Mouse (Mus musculus) limb, embryonic 10.5 days (tissue): ENCODE results near the gene Zfp638. TPM values are rescaled to one million over a fixed set of nuclear protein-coding genes. Genes with fewer than 3 reads are reported as not detected.
A peak's percentile ranks its signal among the peaks of the same experiment; 100 is the strongest.

Source experiments
- DNase-seq: peaks from one replicate; pipeline ENCODE4 v3.0.0-alpha.2; 2017; ENCODE audit warnings: low spot score
- H3K27ac ChIP-seq: fragments of 300-500 bp; sonication (generic); 2 replicates; pipeline ENCODE4 v1.5.1; 2016; ENCODE audit warnings: mild to moderate bottlenecking
- H3K27me3 ChIP-seq: fragments of 300-500 bp; sonication (generic); 2 replicates; pipeline ENCODE4 v1.6.1; 2016; ENCODE audit warnings: low read depth, mild to moderate bottlenecking; ENCODE audit not compliant: poor library complexity, severe bottlenecking
- H3K36me3 ChIP-seq: fragments of 300-500 bp; sonication (generic); 2 replicates; pipeline ENCODE4 v1.6.1; 2016; ENCODE audit warnings: mild to moderate bottlenecking, moderate library complexity
- H3K4me1 ChIP-seq: fragments of 300-500 bp; sonication (generic); 2 replicates; pipeline ENCODE4 v1.6.1; 2016
- H3K4me3 ChIP-seq: fragments of 300-500 bp; sonication (generic); 2 replicates; pipeline ENCODE4 v1.5.1; 2016; ENCODE audit warnings: mild to moderate bottlenecking, moderate library complexity
- H3K9me3 ChIP-seq: fragments of 300-500 bp; sonication (generic); replicated peaks from 2 replicates; pipeline ENCODE4 v1.6.1; 2016; ENCODE audit warnings: mild to moderate bottlenecking
- WGBS: fragments of 180-500 bp; shearing (Covaris S2); methylation state at CpG from one replicate; pipeline ENCODE4 v1.1.7; 2016; 5-methylcytosine and 5-hydroxymethylcytosine counted together
- polyA plus RNA-seq: library from polyadenylated mRNA; unstranded; fragments of >200 nt; fragmentation: Nextera tagmentation; extraction: Ambion mirVana; gene quantifications from 2 replicates; pipeline ENCODE4 v1.2.1, GENCODE M21; 2016

Gene Zfp638
- polyA plus RNA-seq, 1 experiment from 2014 or later = 69.6 TPM

GRCm38 (mm10) chr6:83893584-83893983 is 26.7 kb downstream of the Zfp638 start:
- Histone ChIP-seq H3K4me1 (no peaks in the 10 kb centered on the region), H3K4me3 (no peak overlapping the region), H3K9me3 (no peaks in the 10 kb centered on the region), H3K36me3 (no peaks in the 10 kb centered on the region), H3K27ac (no peak overlapping the region), H3K27me3 (no peaks in the 10 kb centered on the region)
- DNase-seq = no peak
- WGBS = 96% methylated on average over 1 of the region's 1 CpGs

GRCm38 (mm10) chr6:83899142-83899541 is 32.2 kb downstream of the Zfp638 start:
- Histone ChIP-seq H3K9me3 (no peaks in the 10 kb centered on the region), H3K27ac (no peak overlapping the region)
- WGBS = 74% methylated on average over 4 of the region's 4 CpGs

GRCm38 (mm10) chr6:83905276-83905675 is 38.4 kb downstream of the Zfp638 start:
- Histone ChIP-seq H3K4me3 (no peak overlapping the region), H3K27ac (no peak overlapping the region), H3K36me3 (no peaks in the 10 kb centered on the region), H3K4me1 (no peaks in the 10 kb centered on the region), H3K9me3 (no peaks in the 10 kb centered on the region), H3K27me3 (no peaks in the 10 kb centered on the region)
- 78% methylated on average over 1 of the region's 1 CpGs for whole genome bisulfite sequencing
- DNase-seq = no peak

More at GRCm38 (mm10) chr6:83899142-83899541, 32.2 kb downstream of the Zfp638 start:
- no peaks in the 10 kb centered on the region for H3K4me1 ChIP-seq
- no peaks in the 10 kb centered on the region for H3K36me3 ChIP-seq
- no peak for DNase-seq
- H3K4me3 ChIP-seq = no peak overlapping the region
- H3K27me3 ChIP-seq = no peaks in the 10 kb centered on the region

GRCm38 (mm10) chr6:83906659-83907058 is 39.8 kb downstream of the Zfp638 start:
- no peaks in the 10 kb centered on the region for H3K27me3 ChIP-seq
- H3K4me3 ChIP-seq = no peak overlapping the region
- no peak for DNase-seq
- H3K36me3 ChIP-seq = no peaks in the 10 kb centered on the region
- H3K27ac ChIP-seq = no peak overlapping the region
- no peaks in the 10 kb centered on the region for H3K4me1 ChIP-seq
- H3K9me3 ChIP-seq = no peaks in the 10 kb centered on the region

GRCm38 (mm10) chr6:83908386-83908785 is 41.5 kb downstream of the Zfp638 start:
- H3K27ac ChIP-seq = no peak overlapping the region
- no peaks in the 10 kb centered on the region for H3K9me3 ChIP-seq
- 29% methylated on average over 4 of the region's 4 CpGs for WGBS
- no peaks in the 10 kb centered on the region for H3K27me3 ChIP-seq
- no peak for DNase-seq
- H3K36me3 ChIP-seq = no peaks in the 10 kb centered on the region
- H3K4me3 ChIP-seq = no peak overlapping the region
- no peaks in the 10 kb centered on the region for H3K4me1 ChIP-seq

- no peaks in the 10 kb centered on the region for H3K36me3 ChIP-seq
- H3K27me3 ChIP-seq = no peaks in the 10 kb centered on the region
- no peak overlapping the region for H3K27ac ChIP-seq
- WGBS = 45% methylated on average over 4 of the region's 4 CpGs
- peak overlapping the region; percentile 99; the same call in 1 of the 2 replicates for H3K4me3 ChIP-seq
- H3K4me1 ChIP-seq = no peaks in the 10 kb centered on the region
- no peak for DNase-seq
- no peaks in the 10 kb centered on the region for H3K9me3 ChIP-seq
These were observed 46.8 kb downstream of the Zfp638 start for GRCm38 (mm10) chr6:83913710-83914109.

GRCm38 (mm10) chr6:83914183-83914719 is 47.3 kb downstream of the Zfp638 start:
- no peaks in the 10 kb centered on the region for H3K27me3 ChIP-seq
- no peaks in the 10 kb centered on the region for H3K4me1 ChIP-seq
- H3K4me3 ChIP-seq = peak overlapping the region; percentile 99
- H3K27ac ChIP-seq = peak overlapping the region; percentile 100
- under 1% methylated on average over 49 of the region's 50 CpGs for WGBS
- H3K9me3 ChIP-seq = no peaks in the 10 kb centered on the region
- H3K36me3 ChIP-seq = no peaks in the 10 kb centered on the region
- peak; percentile 99 for DNase-seq

- under 1% methylated on average over 40 of the region's 40 CpGs for WGBS
- H3K4me1 ChIP-seq = no peaks in the 10 kb centered on the region
These were observed 47.9 kb downstream of the Zfp638 start for GRCm38 (mm10) chr6:83914720-83915271.

GRCm38 (mm10) chr6:83927418-83927817 is 60.5 kb downstream of the Zfp638 start:
- DNase-seq = peak; percentile 51

More at GRCm38 (mm10) chr6:83914720-83915271, 47.9 kb downstream of the Zfp638 start:
- H3K36me3 ChIP-seq = no peaks in the 10 kb centered on the region; the same call in 1 of the 2 replicates
- H3K9me3 ChIP-seq = no peaks in the 10 kb centered on the region
- H3K4me3 ChIP-seq = peak overlapping the region; percentile 99
- DNase-seq = no peak
- H3K27ac ChIP-seq = peak overlapping the region; percentile 100
- no peaks in the 10 kb centered on the region for H3K27me3 ChIP-seq

GRCm38 (mm10) chr6:83928225-83928624 is 61.3 kb downstream of the Zfp638 start:
- Histone ChIP-seq H3K27me3 (no peaks in the 10 kb centered on the region), H3K27ac (no peak overlapping the region), H3K9me3 (no peaks in the 10 kb centered on the region), H3K36me3 (peaks cover 27% of the 10 kb centered on the region), H3K4me3 (no peak overlapping the region), H3K4me1 (peaks cover 5% of the 10 kb centered on the region)
- WGBS = 87% methylated on average over 2 of the region's 2 CpGs
- no peak for DNase-seq

More at GRCm38 (mm10) chr6:83927418-83927817, 60.5 kb downstream of the Zfp638 start:
- Histone ChIP-seq H3K9me3 (no peaks in the 10 kb centered on the region), H3K4me3 (no peak overlapping the region), H3K4me1 (no peaks in the 10 kb centered on the region), H3K36me3 (peaks cover 34% of the 10 kb centered on the region), H3K27ac (no peak overlapping the region), H3K27me3 (no peaks in the 10 kb centered on the region)
- WGBS = 76% methylated on average over 1 of the region's 1 CpGs

GRCm38 (mm10) chr6:83939492-83939891 is 72.6 kb downstream of the Zfp638 start:
- no peak for DNase-seq
- 96% methylated on average over 2 of the region's 2 CpGs for WGBS
- H3K9me3 ChIP-seq = no peaks in the 10 kb centered on the region
- no peak overlapping the region for H3K27ac ChIP-seq
- H3K4me1 ChIP-seq = no peaks in the 10 kb centered on the region
- peaks cover 90% of the 10 kb centered on the region for H3K36me3 ChIP-seq
- H3K27me3 ChIP-seq = no peaks in the 10 kb centered on the region
- H3K4me3 ChIP-seq = no peak overlapping the region

- Histone ChIP-seq H3K4me3 (no peak overlapping the region), H3K4me1 (no peaks in the 10 kb centered on the region), H3K27me3 (no peaks in the 10 kb centered on the region), H3K36me3 (peaks cover 100% of the 10 kb centered on the region), H3K9me3 (no peaks in the 10 kb centered on the region), H3K27ac (no peak overlapping the region)
- 96% methylated on average over 13 of the region's 13 CpGs for WGBS
- DNase-seq = no peak
These were observed 75.9 kb downstream of the Zfp638 start for GRCm38 (mm10) chr6:83942806-83943205.

GRCm38 (mm10) chr6:83953603-83954002 is 86.7 kb downstream of the Zfp638 start:
- Histone ChIP-seq H3K4me3 (no peak overlapping the region), H3K27ac (no peak overlapping the region), H3K36me3 (peaks cover 79% of the 10 kb centered on the region), H3K9me3 (no peaks in the 10 kb centered on the region), H3K4me1 (no peaks in the 10 kb centered on the region), H3K27me3 (no peaks in the 10 kb centered on the region)
- no peak for DNase-seq

GRCm38 (mm10) chr6:83987642-83988041 is 120.7 kb downstream of the Zfp638 start:
- Histone ChIP-seq H3K4me1 (no peaks in the 10 kb centered on the region), H3K9me3 (no peaks in the 10 kb centered on the region), H3K27ac (no peak overlapping the region), H3K4me3 (no peak overlapping the region), H3K36me3 (peaks cover 94% of the 10 kb centered on the region), H3K27me3 (no peaks in the 10 kb centered on the region)
- no peak for DNase-seq
- WGBS = 94% methylated on average over 5 of the region's 5 CpGs
